Mouse (Mus musculus): ENCODE results near the gene Ap3m1.
"Not testable (repeated sequence)": the region's sequence is repeated elsewhere in the genome, so short reads cannot be mapped to it uniquely, and the experiment has no call there.

Ap3m1 gene

GRCm38 (mm10) chr14:21052112-21052780 is at the start of gene Ap3m1, which contains the start of gene Adk:
TSS of gene Ap3m1 (minus strand) at chr14:21052508.
TSS of gene Adk (plus strand) at chr14:21052574.
- DNase-seq, result peak; percentile 96

DNA sequence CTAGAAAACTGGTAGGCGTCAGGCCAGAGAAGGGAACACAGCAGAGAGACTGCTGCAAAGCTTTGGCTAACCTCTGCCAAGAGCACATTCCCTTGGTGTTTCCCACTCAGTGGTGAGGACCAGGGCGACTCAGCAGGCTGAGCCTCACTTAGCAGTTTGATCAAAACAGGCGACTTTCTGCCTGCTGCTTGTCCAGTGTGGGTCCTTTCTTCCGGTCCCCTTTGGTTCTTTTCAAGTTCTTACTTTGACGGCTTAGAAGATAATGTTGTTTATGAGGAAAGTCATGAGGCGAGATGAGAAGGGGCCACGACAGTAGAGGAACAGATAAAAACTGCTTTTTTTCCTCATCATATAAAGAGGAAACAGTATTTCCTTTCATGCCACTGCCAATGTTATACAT is 49.3 kb upstream of the Ap3m1 start:
- no peak for DNase-seq

GRCm38 (mm10) chr14:21100876-21101275 is 48.6 kb upstream of the Ap3m1 start:
- DNase-seq, result no peak

DNA sequence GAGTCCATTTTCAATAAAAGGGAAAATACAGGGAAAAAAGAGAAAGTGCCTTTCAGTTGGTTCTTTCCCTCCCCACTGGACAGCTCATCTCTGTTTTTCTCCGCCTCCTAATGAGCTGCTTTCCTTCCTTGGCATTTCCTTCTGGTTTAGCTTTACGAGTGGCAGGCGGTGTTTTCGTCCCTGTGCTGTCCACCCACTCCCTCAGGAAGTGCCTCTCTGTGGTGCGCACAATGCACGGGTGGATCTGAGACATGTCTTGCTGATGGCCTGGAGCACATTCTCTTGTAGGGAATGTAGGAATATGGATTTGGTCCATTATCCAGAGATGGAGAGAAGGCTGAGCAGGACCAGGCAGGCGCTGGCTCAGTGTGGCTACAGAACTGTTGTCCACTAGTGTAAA is 47.1 kb upstream of the Ap3m1 start:
- DNase-seq, result no peak

DNA sequence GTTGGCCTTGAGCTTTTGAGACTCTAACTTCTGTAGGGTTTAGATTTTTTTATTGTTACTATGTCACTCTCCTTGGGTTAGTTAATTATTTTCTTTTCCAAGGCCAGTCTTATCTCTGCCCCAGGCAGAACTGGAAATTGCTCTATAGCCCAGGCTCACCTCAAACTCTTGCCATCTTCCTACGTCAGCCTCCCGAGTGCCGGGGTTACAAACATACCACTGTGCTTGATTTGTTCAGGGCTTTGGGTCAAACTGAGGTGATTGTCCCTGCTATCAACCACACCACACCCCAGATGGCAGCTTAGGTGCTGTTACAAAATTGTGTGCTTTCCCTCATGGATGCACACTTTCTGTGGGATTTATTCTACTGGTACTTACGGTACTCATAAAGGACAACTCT is 44.4 kb upstream of the Ap3m1 start:
- DNase-seq, result no peak

GRCm38 (mm10) chr14:21096279-21096678 is 44.0 kb upstream of the Ap3m1 start:
- no peak for DNase-seq

- not testable (repeated sequence) for DNase-seq
Measured at GRCm38 (mm10) chr14:21094161-21094560, 41.9 kb upstream of the Ap3m1 start.

DNA sequence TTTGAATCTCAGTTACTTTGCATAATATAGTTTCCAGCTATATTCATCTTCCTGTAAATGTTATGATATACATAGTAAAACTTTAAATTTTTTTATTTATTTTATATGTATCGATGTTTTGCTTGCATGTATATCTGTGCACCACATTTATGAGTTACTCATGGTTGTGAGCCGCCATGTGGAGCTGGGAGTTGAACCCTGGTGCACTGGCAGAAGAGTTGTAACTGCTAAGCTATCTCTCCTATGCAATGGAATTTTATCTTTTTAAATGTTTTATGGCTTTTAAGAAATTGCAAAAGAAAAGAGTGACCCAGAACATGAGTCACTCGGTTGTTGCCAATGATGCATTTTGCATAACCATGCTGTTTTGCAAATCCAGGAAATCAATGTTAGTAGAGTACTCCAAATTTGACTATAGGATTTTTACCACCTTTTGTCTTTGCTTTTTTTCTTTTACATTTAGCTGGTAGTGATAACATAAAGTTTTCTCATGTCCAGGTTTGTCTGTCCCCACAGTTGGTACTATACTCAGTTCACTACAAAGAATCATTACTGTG is 38.7 kb upstream of the Ap3m1 start:
- DNase-seq, result no peak

DNA sequence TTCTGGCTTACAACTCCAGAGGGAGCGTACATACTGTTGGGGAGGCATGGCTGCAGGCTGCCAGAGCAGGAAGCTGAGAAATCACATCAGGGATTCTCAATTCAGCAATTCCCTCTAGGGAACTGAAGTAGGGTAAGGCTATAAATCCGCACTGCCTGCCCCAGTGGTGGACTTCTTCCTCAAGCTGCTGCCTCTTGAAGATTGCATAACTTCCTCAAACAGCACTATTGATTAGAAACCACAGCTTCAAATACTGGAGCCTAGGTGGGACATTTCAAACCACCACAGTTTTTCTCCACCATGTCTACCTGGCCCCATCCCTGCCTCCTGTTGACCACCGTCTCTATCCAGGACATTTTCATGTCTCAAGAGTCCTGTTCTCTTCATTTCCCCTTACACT is 38.1 kb upstream of the Ap3m1 start:
- DNase-seq, result no peak

GRCm38 (mm10) chr14:21088731-21089130 is 36.4 kb upstream of the Ap3m1 start:
- no peak for DNase-seq

- DNase-seq, result peak; percentile 28
Measured at GRCm38 (mm10) chr14:21087390-21088060, 35.2 kb upstream of the Ap3m1 start.

GRCm38 (mm10) chr14:21086827-21087351 is 34.6 kb upstream of the Ap3m1 start:
- peak; percentile 69 for DNase-seq

- DNase-seq, result no peak
Measured at GRCm38 (mm10) chr14:21086106-21086505, 33.8 kb upstream of the Ap3m1 start.

DNA sequence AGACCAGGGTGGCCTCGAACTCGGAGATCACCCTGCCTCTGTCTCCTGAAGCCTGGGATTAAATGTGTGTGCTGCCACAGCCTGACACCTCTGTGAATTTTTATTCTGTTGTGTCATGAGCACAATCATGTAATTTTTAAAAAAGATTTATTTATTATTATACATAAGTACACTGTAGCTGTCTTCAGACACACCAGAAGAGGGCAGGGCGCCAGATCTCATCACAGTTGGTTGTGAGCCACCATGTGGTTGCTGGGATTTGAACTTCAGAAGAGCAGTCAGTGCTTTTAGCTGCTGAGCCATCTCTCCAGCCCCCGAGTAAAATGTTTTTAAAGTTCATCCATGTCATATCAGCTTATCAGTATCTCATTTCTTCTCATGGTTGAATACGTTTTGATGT is 33.4 kb upstream of the Ap3m1 start:
- no peak for DNase-seq

GRCm38 (mm10) chr14:21082823-21083222 is 30.5 kb upstream of the Ap3m1 start:
- DNase-seq, result no peak

DNA sequence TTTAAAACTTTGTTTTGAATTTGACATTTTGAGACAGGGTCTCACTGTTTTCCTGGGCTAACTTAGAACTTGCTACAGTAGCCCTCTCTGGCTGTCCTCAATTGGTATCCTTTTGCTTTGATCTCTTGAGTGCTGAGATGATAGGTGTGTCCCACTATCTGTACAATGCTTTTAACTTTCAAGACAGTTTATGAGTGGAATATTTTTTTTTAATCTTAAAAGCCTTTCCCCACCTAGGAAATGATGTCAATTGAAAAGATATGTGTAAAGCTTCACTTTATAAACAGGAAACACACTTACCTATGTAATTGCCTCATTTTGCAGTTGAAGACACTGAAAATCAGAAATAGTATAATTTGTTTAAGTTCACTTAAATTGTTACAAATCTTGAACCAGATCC is 26.2 kb upstream of the Ap3m1 start:
- DNase-seq, result no peak

GRCm38 (mm10) chr14:21077939-21078338 is 25.6 kb upstream of the Ap3m1 start:
- no peak for DNase-seq

- no peak for DNase-seq
Measured at GRCm38 (mm10) chr14:21076501-21077194, 24.3 kb upstream of the Ap3m1 start.

- peak; percentile 96 for DNase-seq
Measured at GRCm38 (mm10) chr14:21075751-21076500, 23.6 kb upstream of the Ap3m1 start.

GRCm38 (mm10) chr14:21074398-21075320 is 22.4 kb upstream of the Ap3m1 start:
- DNase-seq, result no peak

GRCm38 (mm10) chr14:21073981-21074380 is 21.7 kb upstream of the Ap3m1 start:
- DNase-seq, result no peak

DNA sequence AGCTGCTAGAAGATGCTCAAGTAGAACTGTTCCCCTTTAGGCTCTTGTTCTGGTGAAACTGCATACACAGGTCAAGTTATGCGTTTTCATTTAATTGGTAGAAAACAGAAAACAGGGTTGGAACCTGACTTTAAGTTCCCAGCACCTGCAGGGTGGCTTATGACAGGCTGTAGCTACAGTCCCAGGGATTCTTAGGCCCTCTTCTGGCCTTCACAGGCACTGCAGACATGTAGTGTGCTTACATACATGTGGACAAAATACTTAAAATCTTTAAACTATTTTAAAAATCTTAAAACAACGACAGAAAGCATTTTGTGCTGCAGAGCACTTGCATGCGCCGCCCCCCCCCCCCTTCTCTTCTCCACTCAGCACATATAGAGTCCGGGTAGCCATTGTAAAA is 17.3 kb upstream of the Ap3m1 start:
- DNase-seq, result no peak
